Mouse (Mus musculus) neural tube, embryonic 15.5 days (tissue): Measurements from ENCODE around the gene Mlxip. TPM values are rescaled to one million over a fixed set of nuclear protein-coding genes. Genes with fewer than 3 reads are reported as not detected.
A peak's percentile ranks its signal among the peaks of the same experiment; 100 is the strongest.

Experiments
- ATAC-seq: fragments of 200-750 bp; cut with Nextera tagmentation; 2 replicates; pipeline ENCODE4 v1.8.0; 2017; ENCODE audit warnings: mild to moderate bottlenecking, moderate TSS enrichment, moderate library complexity; ENCODE audit not compliant: low FRiP score
- H3K27ac ChIP-seq: fragments of 300-500 bp; sonication (generic); replicated peaks from 2 replicates; pipeline ENCODE4 v1.5.1; 2015; ENCODE audit warnings: mild to moderate bottlenecking, inconsistent platforms
- H3K27me3 ChIP-seq: fragments of 300-500 bp; sonication (generic); replicated peaks from 2 replicates; pipeline ENCODE4 v1.6.1; 2015; ENCODE audit warnings: inconsistent platforms
- H3K36me3 ChIP-seq: fragments of 300-500 bp; sonication (generic); 2 replicates; pipeline ENCODE4 v1.6.1; 2015; ENCODE audit warnings: inconsistent platforms
- H3K4me1 ChIP-seq: fragments of 300-500 bp; sonication (generic); 2 replicates; pipeline ENCODE4 v1.6.1; 2015; ENCODE audit warnings: inconsistent platforms
- H3K4me2 ChIP-seq: fragments of 300-500 bp; sonication (generic); 2 replicates; pipeline ENCODE4 v1.6.1; 2015; ENCODE audit warnings: inconsistent platforms, mild to moderate bottlenecking, moderate library complexity
- H3K4me3 ChIP-seq: fragments of 300-500 bp; sonication (generic); replicated peaks from 2 replicates; pipeline ENCODE4 v1.5.1; 2015; ENCODE audit warnings: mild to moderate bottlenecking, inconsistent platforms
- H3K9ac ChIP-seq: fragments of 300-500 bp; sonication (generic); replicated peaks from 2 replicates; pipeline ENCODE4 v1.6.1; 2015; ENCODE audit warnings: mild to moderate bottlenecking, inconsistent platforms
- H3K9me3 ChIP-seq: fragments of 300-500 bp; sonication (generic); replicated peaks from 2 replicates; pipeline ENCODE4 v1.6.1; 2016; ENCODE audit warnings: inconsistent platforms
- WGBS: fragments of 180-500 bp; shearing (Covaris S2); methylation state at CpG from one replicate; pipeline ENCODE4 v1.1.7; 2015; ENCODE audit warnings: mixed read lengths; 5-methylcytosine and 5-hydroxymethylcytosine counted together
- polyA plus RNA-seq: library from polyadenylated mRNA; unstranded; fragments of >200 nt; fragmentation: Nextera tagmentation; extraction: Ambion mirVana; gene quantifications from 2 replicates; pipeline ENCODE4 v1.2.1, GENCODE M21; 2015

Mlxip gene
- polyA plus RNA-seq, 1 experiment from 2014 or later: 19.3 TPM

DNA sequence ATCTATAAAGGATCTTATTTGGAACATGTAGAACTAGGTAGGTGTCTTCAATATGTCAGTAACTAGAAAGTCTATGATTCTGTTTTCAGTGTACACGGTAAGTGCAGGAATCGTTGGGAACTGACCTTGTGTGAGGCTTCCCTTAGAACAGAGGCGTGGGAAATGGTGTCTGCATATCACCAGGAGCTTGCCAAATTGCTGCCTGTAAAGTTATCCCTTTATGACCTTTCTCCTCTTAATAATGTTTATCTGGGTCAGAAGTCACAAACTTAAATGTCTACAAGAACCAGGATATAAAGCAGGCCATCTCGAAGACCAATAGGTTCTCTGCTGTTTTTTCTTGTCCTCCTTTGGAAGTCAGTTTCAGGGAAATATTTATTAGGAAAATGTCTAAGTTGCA lies 17.6 kb downstream of the Mlxip start:
- Histone ChIP-seq H3K27me3 (no peaks in the 10 kb centered on the region), H3K4me3 (no peak overlapping the region), H3K4me1 (peaks cover 24% of the 10 kb centered on the region), H3K4me2 (no peak overlapping the region), H3K27ac (no peak overlapping the region), H3K9ac (no peak overlapping the region), H3K9me3 (no peaks in the 10 kb centered on the region), H3K36me3 (no peaks in the 10 kb centered on the region)
- WGBS: 82% methylated on average over 4 of the region's 4 CpGs
- ATAC-seq: no peak

- Histone ChIP-seq H3K36me3 (no peaks in the 10 kb centered on the region), H3K9me3 (no peaks in the 10 kb centered on the region), H3K4me1 (peaks cover 27% of the 10 kb centered on the region), H3K4me3 (no peak overlapping the region), H3K27me3 (no peaks in the 10 kb centered on the region), H3K9ac (no peak overlapping the region), H3K27ac (no peak overlapping the region), H3K4me2 (no peak overlapping the region)
- no peak for ATAC-seq
- WGBS: 89% methylated on average over 2 of the region's 2 CpGs
These were observed 19.3 kb downstream of the Mlxip start for GRCm38 (mm10) chr5:123413866-123414363.

- H3K27ac ChIP-seq: no peak overlapping the region
- 82% methylated on average over 3 of the region's 3 CpGs for WGBS
- H3K4me2 ChIP-seq: no peak overlapping the region
- no peaks in the 10 kb centered on the region for H3K36me3 ChIP-seq
- no peak overlapping the region for H3K9ac ChIP-seq
- H3K4me3 ChIP-seq: no peak overlapping the region
- H3K4me1 ChIP-seq: peaks cover 29% of the 10 kb centered on the region
- H3K9me3 ChIP-seq: no peaks in the 10 kb centered on the region
- ATAC-seq: no peak
- H3K27me3 ChIP-seq: no peaks in the 10 kb centered on the region
These were observed 21.6 kb downstream of the Mlxip start for GRCm38 (mm10) chr5:123416149-123416548.

DNA sequence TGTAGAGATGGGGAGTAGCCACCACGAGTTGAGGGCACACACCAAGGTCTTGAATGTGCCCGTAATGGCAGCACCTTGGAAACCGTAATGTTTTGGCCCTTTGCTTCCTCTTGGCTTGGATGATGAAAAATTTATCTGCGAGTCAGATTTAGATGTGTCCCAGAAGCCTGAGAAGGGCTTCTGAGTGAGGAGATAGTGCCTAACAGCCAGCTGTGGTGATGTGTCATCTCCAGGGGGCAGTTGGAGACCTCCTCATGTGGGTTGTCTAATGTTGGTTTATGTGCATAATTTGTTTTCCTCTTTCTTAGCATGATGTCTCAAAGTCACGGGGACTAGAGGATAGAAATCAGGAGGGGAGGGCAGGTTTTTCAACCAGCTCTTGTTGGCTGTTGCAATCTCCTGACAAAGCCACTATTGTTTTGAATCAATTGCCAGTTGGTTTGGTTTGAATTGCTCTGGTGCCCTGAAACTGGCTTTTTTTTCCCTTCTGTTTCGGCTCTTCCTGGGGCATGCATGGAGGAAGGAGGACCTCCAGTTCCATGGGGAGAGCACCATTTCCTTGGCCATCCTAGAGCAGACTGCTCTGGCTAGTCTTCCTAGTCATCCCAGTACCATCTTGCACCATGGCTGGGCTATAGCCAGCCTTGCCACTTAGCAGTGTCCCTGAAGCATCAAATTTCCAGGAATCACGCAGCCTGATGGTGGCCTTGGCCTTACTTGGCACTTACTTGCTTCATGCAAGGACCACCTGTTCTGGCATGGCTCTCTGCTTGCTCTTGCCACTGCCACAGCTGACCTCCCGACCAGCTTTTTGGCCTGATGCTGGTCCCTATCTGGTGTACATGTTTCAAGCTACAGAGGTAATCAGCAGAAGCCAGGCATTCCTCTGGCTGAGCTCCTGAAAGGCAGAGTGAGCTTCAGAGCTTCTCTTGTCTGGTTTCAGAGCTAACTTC lies 22.2 kb downstream of the Mlxip start:
- Histone ChIP-seq H3K27ac (peak overlapping the region; percentile 7; the same call in 1 of the 2 replicates), H3K9ac (no peak overlapping the region)
- 54% methylated on average over 8 of the region's 8 CpGs for WGBS

GRCm38 (mm10) chr5:123423885-123424284 lies 29.3 kb downstream of the Mlxip start:
- H3K27ac ChIP-seq: no peak overlapping the region
- no peaks in the 10 kb centered on the region for H3K9me3 ChIP-seq
- 76% methylated on average over 2 of the region's 2 CpGs for WGBS
- no peak overlapping the region for H3K9ac ChIP-seq
- 0 out of 2 replicates have a peak, but pooled peaks cover 2% of the 10 kb centered on the region for H3K4me1 ChIP-seq
- no peaks in the 10 kb centered on the region for H3K27me3 ChIP-seq
- H3K4me2 ChIP-seq: no peak overlapping the region
- H3K36me3 ChIP-seq: peaks cover 2% of the 10 kb centered on the region; the same call in 1 of the 2 replicates
- no peak for ATAC-seq
- H3K4me3 ChIP-seq: no peak overlapping the region

More for the DNA sequence above, 22.2 kb downstream of the Mlxip start:
- no peak for ATAC-seq
- no peaks in the 10 kb centered on the region for H3K9me3 ChIP-seq
- H3K4me2 ChIP-seq: no peak overlapping the region
- H3K4me3 ChIP-seq: no peak overlapping the region
- H3K27me3 ChIP-seq: no peaks in the 10 kb centered on the region
- H3K4me1 ChIP-seq: peaks cover 29% of the 10 kb centered on the region
- no peaks in the 10 kb centered on the region for H3K36me3 ChIP-seq

GRCm38 (mm10) chr5:123427556-123427955 lies 33.0 kb downstream of the Mlxip start:
- ATAC-seq: no peak
- Histone ChIP-seq H3K36me3 (peaks cover 2% of the 10 kb centered on the region; the same call in 1 of the 2 replicates), H3K9me3 (no peaks in the 10 kb centered on the region), H3K4me2 (no peak overlapping the region), H3K9ac (no peak overlapping the region), H3K4me3 (no peak overlapping the region), H3K4me1 (peaks cover 12% of the 10 kb centered on the region), H3K27ac (no peak overlapping the region), H3K27me3 (no peaks in the 10 kb centered on the region)
- WGBS: 95% methylated on average over 1 of the region's 1 CpGs

DNA sequence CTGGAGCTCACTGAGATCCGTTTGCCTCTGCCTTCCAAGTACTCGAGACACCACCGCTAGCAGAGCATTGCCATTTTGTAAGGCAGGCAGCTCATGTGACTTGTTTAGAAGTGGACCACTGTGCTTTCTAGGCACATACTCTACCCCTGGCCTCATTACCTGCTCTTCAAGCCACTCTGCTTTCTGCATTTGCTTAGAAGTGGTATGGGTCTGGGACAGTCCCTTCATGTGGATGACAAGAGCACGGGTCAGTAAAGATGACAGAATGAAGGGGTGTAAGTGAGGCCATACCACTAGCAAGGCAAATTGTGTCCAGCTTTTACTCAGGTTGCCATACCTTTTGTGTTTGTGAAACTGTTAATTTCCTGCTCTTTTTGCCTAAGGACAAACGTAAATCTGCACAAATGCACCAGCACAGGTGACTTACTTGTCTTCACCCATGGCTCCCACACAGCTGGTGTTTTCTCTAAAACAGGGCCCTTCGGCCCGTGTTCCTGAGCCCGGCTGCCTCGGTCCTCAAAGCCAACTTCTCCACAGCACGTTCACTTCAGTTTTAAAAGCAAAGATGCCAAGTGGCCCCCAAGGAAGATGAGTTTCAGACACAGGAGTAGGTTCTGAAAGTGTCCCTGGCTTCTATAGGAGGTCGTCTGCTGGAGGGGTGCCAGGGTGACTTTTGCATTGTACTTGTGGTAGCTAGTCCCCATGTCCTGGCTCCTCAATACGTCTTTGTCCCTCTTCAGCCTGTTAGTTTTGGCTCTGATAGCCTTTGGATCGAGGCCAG lies 37.1 kb downstream of the Mlxip start:
- H3K4me2 ChIP-seq: no peak overlapping the region
- no peak for ATAC-seq
- 66% methylated on average over 13 of the region's 13 CpGs for WGBS
- H3K4me3 ChIP-seq: no peak overlapping the region
- H3K27ac ChIP-seq: peak overlapping the region; percentile 41; the same call in 1 of the 2 replicates
- H3K36me3 ChIP-seq: peaks cover 2% of the 10 kb centered on the region; the same call in 1 of the 2 replicates
- no peaks in the 10 kb centered on the region for H3K27me3 ChIP-seq
- no peak overlapping the region for H3K9ac ChIP-seq
- no peaks in the 10 kb centered on the region for H3K9me3 ChIP-seq
- peaks cover 26% of the 10 kb centered on the region for H3K4me1 ChIP-seq

DNA sequence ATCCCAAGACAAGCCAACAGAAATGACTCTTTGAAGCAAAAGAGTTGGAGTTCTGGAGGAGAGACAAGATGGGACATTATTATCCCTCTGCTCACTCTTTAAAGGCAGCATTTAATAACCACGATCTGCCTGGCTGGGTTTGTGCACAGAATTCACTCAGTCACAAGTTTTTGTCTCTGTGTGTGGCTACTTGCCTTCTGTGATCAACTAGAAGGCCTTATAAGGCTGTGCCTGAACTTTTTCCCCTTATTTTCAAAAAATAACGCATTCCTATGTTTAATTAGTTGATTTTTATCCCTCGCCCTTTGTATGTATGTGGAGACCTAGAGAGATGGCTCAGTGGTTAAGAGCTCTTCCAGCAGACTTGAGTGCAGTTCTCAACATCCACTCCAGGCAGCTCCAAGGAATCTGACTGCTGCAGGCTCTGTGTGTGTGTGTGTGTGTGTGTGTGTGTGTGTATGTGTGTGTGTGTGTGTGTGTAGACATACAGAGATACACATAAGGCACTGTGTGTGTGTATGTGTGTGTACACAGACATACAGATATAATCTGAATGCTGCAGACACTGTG lies 37.8 kb downstream of the Mlxip start:
- no peak for ATAC-seq
- Histone ChIP-seq H3K9ac (no peak overlapping the region), H3K4me2 (no peak overlapping the region), H3K27me3 (no peaks in the 10 kb centered on the region), H3K27ac (peak overlapping the region; percentile 41; the same call in 1 of the 2 replicates), H3K9me3 (no peaks in the 10 kb centered on the region), H3K4me1 (peaks cover 30% of the 10 kb centered on the region), H3K4me3 (no peak overlapping the region), H3K36me3 (no peaks in the 10 kb centered on the region)
- WGBS: 74% methylated on average over 3 of the region's 3 CpGs

GRCm38 (mm10) chr5:123436071-123436779 lies 41.6 kb downstream of the Mlxip start:
- no peak overlapping the region for H3K4me2 ChIP-seq
- no peak for ATAC-seq
- H3K4me1 ChIP-seq: peaks cover 30% of the 10 kb centered on the region
- no peak overlapping the region for H3K4me3 ChIP-seq
- no peaks in the 10 kb centered on the region for H3K9me3 ChIP-seq
- H3K36me3 ChIP-seq: no peaks in the 10 kb centered on the region
- no peaks in the 10 kb centered on the region for H3K27me3 ChIP-seq
- WGBS: 60% methylated on average over 8 of the region's 8 CpGs
- no peak overlapping the region for H3K9ac ChIP-seq
- H3K27ac ChIP-seq: 0 out of 2 replicates have a peak overlapping the region, but pooled peaks have one; percentile 8

- no peak overlapping the region for H3K27ac ChIP-seq
- 37% methylated on average over 4 of the region's 4 CpGs for WGBS
- no peaks in the 10 kb centered on the region for H3K27me3 ChIP-seq
- H3K9ac ChIP-seq: no peak overlapping the region
- no peak overlapping the region for H3K4me3 ChIP-seq
- no peak overlapping the region for H3K4me2 ChIP-seq
- peaks cover 26% of the 10 kb centered on the region for H3K4me1 ChIP-seq
- H3K36me3 ChIP-seq: peaks cover under 1% of the 10 kb centered on the region; the same call in 1 of the 2 replicates
- H3K9me3 ChIP-seq: no peaks in the 10 kb centered on the region
- ATAC-seq: 0 out of 2 replicates have a peak, but pooled peaks have one; percentile 21
These were observed 42.2 kb downstream of the Mlxip start for GRCm38 (mm10) chr5:123436780-123437175.

DNA sequence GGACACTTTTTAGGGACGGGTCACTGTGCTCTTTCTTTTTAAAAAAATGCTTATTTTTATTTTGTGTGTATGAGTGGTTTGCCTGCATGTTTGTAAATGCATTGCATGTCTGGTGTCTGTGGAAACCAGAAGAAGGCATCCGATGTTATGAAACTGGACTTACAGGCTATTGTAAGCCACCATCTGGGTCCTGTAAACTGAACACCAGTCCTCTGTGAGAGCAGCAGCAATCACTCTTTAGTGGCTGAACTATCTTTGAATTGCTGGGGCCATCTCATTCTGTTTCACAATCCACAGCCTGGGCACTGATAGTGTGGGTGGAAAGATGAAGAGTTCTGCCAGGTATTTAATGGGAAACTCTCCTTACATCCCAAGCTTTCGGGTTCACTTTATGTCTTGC lies 43.8 kb downstream of the Mlxip start:
- Histone ChIP-seq H3K27ac (no peak overlapping the region), H3K4me1 (peaks cover 15% of the 10 kb centered on the region)
- WGBS: 95% methylated on average over 3 of the region's 3 CpGs

More for the DNA sequence above, 43.8 kb downstream of the Mlxip start:
- no peak for ATAC-seq
- Histone ChIP-seq H3K4me2 (no peak overlapping the region), H3K27me3 (no peaks in the 10 kb centered on the region), H3K9me3 (no peaks in the 10 kb centered on the region), H3K36me3 (peaks cover 17% of the 10 kb centered on the region), H3K9ac (no peak overlapping the region), H3K4me3 (no peak overlapping the region)
